Mouse (Mus musculus) common myeloid progenitor, adult 5-6 weeks (primary cell): ENCODE measurements around the gene Eif3c. TPM values are rescaled to one million over a fixed set of nuclear protein-coding genes. Genes with fewer than 3 reads are reported as not detected.

Experiments used
- ATAC-seq: replicated peaks from 2 replicates; pipeline ENCODE4 v1.8.0; 2016; ENCODE audit warnings: low read depth, mild to moderate bottlenecking, moderate TSS enrichment, inconsistent platforms; ENCODE audit not compliant: poor library complexity, severe bottlenecking
- total RNA-seq: library from RNA; stranded (forward); fragments of 200-1000, 187-1606 nt; gene quantifications from 2 replicates; pipeline ENCODE4 v1.2.3, GENCODE M21; 2017

The Eif3c gene
- total RNA-seq: 231 and 257 TPM in 2 replicates

DNA sequence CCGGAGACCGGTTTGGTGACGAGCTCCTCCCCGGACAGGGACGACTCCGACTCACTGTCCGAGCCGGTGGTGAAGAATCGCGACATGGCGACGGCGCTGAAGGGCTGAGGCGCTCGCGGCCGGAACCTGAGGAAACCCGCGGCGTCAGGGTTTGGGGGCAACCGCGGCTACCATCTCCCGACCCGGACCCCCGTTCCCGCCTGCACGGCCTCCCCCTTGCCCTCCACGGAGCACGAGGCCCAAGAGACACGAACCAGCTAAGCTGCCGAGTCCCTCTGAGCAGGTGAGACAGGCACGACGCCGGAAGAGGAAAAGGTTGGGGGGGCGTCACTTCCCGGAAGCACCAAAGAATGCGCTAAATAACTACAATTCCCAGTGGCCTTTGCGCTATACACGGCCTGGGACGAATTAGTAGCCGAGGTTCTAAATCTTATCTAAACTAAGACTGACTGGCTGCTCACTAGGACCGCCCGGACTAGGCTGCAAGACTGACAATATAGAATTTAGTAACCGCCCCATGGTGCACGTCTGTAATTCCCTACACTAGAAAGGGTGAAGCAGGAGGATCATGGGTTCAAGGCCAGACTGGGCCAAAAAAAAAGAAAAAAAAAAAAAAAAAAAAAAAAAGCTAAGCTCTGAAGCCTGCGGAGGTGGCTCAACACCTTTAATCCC lies at the start of gene Eif3c:
Gene Eif3c (minus strand): TSS at position 318 of the 672 bp plus-strand sequence.
- peak; percentile 96 for ATAC-seq

- ATAC-seq: no peak
Observed at GRCm38 (mm10) chr7:126612736-126613135, 46.5 kb upstream of the Eif3c start.

DNA sequence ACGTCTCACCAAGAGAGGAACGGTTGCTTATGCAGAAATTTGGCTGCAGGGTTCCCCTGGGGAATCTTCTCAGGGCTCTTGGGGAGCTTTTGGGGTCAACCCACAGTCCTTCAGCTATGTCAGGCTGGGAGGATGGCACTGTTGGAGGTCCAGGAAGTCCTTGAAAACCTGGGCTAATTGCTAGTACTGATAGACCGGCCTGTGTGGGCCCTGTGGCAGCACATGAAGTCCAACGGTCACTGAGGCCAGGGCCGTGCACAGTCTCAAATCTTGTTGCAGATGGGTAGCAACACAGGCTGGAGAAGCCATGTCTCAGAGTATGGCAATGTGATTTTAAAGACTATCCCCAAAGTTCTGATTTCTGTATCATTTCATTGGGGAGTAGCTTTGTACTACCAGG lies 41.6 kb upstream of the Eif3c start:
- no peak for ATAC-seq

DNA sequence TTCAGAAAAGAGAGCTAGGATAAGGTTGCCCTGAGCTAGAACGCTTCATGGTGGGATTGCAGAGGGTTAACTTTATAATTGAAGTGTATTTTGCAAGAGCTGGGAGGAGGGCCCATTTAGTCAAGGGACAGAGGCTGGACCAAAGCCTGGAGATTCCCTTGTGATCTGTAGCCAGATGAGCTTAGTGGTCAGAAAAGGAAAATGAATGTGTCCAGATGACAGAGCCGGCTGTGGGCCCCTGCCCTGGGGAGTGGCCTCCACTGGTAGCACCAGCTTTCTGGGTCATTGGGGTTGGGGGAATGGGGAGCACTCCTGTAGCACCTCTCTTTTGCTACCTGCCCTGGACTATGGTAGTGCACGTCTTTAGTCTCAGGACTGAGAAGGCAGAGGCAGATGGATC lies 40.9 kb upstream of the Eif3c start:
- ATAC-seq: no peak

DNA sequence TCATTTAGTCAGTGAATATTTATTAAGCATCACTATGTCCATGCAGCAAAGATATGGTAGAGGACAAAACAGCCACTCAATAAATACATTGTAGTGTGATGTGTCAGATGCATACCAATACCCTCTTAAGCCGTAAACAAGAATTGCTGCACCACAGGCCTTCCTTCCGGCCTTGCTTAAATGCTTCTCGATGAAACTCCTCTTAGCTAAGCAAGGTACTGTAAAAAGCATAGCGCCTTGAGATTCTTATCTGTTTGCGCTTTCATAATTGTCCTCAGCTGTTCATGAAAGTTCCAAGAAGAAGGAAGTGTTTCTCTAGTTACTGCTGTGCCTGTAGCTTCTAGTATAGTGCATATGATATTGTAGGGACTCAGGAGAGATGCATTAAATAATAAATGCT lies 40.4 kb upstream of the Eif3c start:
- peak; percentile 62 for ATAC-seq

- peak; percentile 36 for ATAC-seq
Observed at GRCm38 (mm10) chr7:126602650-126603049, 36.4 kb upstream of the Eif3c start.

GRCm38 (mm10) chr7:126601896-126602295 lies 35.7 kb upstream of the Eif3c start:
- peak; percentile 48; the same call in 1 of the 2 replicates for ATAC-seq

DNA sequence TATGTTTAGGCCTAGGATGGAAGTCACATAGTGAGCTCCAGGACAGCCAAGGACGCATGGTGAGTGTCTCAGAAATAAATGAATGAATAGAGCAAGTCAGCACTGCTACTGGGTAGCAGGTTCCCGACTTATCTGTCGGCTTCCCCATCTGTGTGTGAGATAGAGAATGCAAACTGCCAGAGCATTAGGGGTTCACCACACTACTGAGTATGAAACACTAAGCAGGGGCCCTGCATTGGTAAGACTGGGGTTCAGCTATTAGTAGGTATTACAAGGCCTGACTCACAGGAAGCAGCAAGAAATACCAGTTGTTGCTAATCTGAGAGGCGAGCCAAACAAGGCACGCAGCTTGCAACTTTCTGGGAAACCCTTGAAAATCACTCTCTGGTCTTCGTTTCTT lies 32.7 kb upstream of the Eif3c start:
- no peak for ATAC-seq

DNA sequence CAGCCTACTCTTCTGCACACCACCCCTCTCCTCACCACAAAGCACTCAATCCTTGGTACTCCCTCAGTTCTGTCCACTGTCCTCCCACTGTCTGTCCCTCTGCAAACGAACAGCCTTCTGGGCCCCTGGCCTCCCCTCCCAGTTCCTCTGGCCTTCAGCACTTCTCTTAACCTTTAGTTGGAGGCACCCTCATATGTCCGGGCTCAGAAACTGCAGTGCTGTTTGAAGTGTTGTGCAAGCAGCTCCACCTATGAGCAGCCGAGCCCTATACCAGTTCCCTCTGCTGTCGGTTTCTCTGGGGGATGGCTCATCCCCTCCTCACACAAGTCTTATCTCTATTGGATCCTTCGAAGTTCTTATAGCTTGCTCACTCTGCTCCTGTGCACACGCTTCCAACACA lies 30.2 kb upstream of the Eif3c start:
- peak; percentile 57 for ATAC-seq

GRCm38 (mm10) chr7:126595890-126596289 lies 29.7 kb upstream of the Eif3c start:
- no peak for ATAC-seq

DNA sequence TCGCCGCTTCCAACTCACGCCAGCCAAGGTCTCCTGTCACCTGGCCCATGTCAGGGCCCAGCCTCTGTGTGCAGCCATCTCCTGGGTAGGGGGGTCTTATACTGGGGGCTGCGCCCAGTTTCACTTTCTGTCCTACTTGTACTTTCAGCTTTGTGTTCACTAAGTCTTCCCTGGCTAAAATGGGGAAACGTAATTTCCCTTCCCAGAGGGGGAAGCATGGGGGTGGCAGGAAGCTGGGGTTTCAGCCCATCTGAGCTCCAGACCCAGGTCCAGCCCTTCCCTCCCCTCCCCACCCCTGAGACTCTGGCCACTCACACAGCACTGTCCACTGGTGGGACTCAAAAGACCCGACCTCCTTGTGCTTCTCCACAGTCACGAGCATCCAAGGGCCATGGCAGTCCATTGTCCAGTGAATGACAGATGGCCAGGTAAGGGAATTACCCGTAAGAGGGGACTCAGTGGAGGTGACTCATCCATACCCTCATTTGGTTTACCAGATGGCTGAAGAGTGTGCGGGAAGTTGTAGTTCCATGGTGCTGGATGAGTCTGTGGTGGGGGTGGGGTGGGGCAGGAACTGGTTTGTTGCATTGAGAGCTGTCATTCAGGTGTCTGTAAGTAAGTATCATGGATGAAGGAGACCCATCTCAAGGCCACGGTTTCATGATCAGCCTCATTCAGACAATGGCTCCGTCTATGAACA lies 28.8 kb upstream of the Eif3c start, which contains the start of gene Il27:
Gene Il27 (minus strand): TSS at position 80 of the 700 bp plus-strand sequence.
- peak; percentile 45 for ATAC-seq

DNA sequence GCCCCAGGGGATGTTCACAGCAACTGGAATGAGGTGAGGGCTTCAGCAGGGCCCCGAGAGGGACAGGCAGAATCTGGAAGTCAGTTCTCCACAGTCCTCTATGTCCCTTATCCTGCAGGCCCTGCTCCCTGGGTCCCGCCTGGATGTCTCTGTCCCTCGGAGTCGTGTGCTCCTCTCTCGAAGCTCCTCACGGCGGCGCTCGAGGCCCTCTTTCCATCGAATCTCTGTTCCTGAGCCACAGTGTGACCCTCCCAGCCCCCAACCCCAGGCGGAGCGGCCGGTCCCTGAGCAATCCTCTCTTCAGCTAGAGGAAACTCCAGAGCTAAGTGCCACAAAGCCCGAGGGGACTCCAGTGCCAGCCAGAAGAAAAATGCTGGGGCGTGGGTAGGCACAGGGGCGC lies 21.6 kb upstream of the Eif3c start:
- no peak for ATAC-seq

DNA sequence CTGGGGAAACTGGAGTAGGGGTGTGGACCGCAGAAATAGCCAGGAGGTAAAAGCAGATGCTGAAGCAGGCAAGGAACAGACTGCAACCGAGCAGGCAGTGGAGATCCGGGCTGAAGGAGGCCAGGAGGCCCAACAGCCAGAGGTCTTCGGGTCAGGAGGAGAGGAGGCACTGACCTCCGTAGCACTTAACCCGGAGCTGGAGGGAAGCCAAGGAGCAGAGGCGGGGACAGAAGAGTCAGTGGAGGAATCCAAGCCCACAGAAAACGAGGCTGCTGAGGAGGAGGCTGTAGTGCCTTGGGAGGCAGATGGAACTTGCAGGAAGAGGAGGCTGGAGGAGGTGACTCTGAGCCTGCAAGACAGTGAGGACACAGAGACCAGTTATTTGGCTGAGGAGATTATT lies 20.6 kb upstream of the Eif3c start:
- no peak for ATAC-seq

DNA sequence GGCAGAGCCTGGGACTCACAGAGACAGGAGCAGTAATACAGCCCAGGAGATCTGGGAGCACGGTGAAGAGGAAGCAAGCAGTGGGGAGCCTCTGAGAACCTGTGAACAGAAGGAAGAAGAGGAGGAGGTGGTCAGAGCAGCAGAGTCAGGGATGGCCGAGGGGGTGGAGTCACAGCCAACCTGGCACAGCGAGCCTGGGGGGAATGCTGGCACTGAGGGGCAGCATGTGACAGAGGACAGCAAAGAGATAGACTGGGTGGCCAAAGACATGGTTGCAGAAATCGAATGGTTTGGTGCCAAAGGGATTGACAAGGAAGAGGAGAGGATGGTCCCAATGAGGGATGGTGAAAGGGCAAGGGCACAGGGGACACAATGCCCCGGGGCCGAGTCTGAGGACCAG lies 19.5 kb upstream of the Eif3c start, which contains the start of gene Cln3:
Gene Cln3 (minus strand): TSS at position 101 of the 400 bp plus-strand sequence.
- ATAC-seq: no peak

DNA sequence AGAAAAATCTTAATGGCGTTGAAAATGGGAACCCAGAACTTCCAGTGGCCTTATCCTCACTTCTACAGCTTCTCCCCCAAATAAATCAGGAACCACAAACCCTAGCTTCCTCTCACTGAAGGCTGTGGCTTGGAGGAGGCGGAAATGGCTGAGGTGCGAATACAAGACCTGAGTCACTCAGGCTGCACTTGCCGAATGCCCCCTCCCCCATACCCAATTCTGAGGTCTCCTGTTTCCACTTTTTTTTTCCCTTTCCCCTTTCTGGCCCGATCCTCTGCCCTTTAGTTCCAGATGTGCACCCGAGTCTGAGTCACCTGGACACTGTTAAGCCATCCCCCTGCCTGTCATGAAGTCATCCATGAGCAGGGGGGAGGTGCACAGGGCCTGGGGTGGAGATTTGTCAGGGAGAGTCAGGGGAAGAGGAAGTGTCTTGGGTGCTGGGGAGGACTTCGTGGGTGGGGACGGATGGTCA lies 18.3 kb upstream of the Eif3c start, which contains the start of gene Apobr:
Gene Apobr (plus strand): TSS at position 437 of the 472 bp plus-strand sequence.
- ATAC-seq: peak; percentile 70

GRCm38 (mm10) chr7:126583761-126584160 lies 17.6 kb upstream of the Eif3c start:
- no peak for ATAC-seq

DNA sequence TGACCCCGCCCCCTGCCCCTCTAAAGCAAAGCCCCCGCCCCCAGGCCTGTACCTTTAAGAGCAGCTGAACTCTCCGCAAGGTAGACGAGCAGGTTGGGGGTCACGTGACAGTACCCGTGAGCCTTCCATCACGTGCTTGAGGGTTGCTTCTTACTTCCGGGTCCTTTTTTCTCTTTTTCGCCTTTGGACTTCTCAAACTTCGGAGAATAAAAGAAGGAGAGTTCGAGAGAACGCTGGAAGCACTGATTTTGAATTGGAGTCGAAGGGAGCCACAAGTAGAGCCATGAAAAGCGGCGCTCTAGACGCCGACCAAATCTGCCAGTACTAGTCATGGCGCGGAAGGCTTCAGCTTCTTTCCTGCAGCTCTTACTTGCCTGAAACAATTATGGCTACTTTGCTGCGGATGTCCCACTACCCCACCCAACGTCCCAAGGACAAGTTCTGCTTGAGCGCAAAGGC lies 17.1 kb upstream of the Eif3c start:
- ATAC-seq: peak; percentile 46; the same call in 1 of the 2 replicates

DNA sequence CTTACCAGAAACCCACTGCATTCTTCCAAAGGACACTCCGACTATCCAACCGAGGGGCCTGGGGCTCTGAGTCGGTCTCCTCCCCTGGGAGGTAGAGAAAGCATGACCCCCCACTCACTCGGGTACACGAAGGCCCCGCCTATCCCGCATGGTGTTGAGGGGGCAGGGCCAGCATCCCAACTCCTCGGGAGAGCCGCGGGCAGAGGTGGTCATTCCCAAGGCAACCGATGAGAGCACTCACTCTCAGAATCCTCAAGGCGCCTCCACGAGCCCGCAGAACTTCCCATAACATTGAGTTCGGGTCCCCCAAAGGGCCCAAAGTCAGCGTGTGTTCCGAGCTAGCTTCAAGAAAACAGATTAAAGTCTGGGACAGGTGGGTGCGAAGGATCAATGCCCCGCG lies 16.5 kb upstream of the Eif3c start:
- ATAC-seq: no peak

DNA sequence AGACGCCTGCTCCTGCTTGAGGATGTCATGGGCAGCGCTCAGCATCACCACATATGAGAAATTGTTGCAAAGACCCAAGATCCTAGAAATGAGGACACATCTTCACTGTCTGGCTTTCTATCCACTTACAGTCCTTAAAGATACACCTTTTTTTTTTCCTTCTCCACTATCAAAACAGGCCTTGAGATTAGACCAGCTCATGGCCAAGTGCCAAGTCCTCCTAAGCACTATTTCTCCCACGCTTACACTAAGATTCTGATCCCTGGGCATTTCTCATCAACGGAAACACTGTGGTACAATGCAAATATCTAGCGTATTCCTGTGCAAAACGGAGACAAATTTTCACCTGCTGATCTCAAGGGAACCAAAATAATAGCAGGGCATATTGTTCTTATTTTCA lies 15.4 kb upstream of the Eif3c start:
- ATAC-seq: no peak

GRCm38 (mm10) chr7:126579172-126579571 lies 13.0 kb upstream of the Eif3c start:
- ATAC-seq: no peak

- peak; percentile 59; the same call in 1 of the 2 replicates for ATAC-seq
Observed at GRCm38 (mm10) chr7:126576946-126577345, 10.7 kb upstream of the Eif3c start.
